Mouse (Mus musculus) limb, embryonic 12.5 days (tissue): Measurements from ENCODE around the gene Selenoh. TPM values are rescaled to one million over a fixed set of nuclear protein-coding genes. Genes with fewer than 3 reads are reported as not detected.

Source experiments
- ATAC-seq: fragments of 200-750 bp; cut with Nextera tagmentation; 2 replicates; pipeline ENCODE4 v1.8.0; 2017; ENCODE audit warnings: low read depth, moderate TSS enrichment; ENCODE audit not compliant: insufficient number of reproducible peaks, insufficient read depth, low FRiP score, low TSS enrichment
- H3K27ac ChIP-seq: fragments of 300-500 bp; sonication (generic); 2 replicates; pipeline ENCODE4 v1.5.1; 2016; ENCODE audit warnings: mild to moderate bottlenecking, moderate library complexity
- H3K27me3 ChIP-seq: fragments of 300-500 bp; sonication (generic); 2 replicates; pipeline ENCODE4 v1.6.1; 2016; ENCODE audit warnings: mild to moderate bottlenecking, moderate library complexity
- H3K36me3 ChIP-seq: fragments of 300-500 bp; sonication (generic); 2 replicates; pipeline ENCODE4 v1.6.1; 2016; ENCODE audit warnings: mild to moderate bottlenecking, moderate library complexity
- H3K4me1 ChIP-seq: fragments of 300-500 bp; sonication (generic); replicated peaks from 2 replicates; pipeline ENCODE4 v1.6.1; 2016
- H3K4me2 ChIP-seq: fragments of 300-500 bp; sonication (generic); 2 replicates; pipeline ENCODE4 v1.6.1; 2016; ENCODE audit warnings: mild to moderate bottlenecking, moderate library complexity
- H3K4me3 ChIP-seq: fragments of 300-500 bp; sonication (generic); replicated peaks from 2 replicates; pipeline ENCODE4 v1.5.1; 2016; ENCODE audit warnings: mild to moderate bottlenecking
- H3K9ac ChIP-seq: fragments of 300-500 bp; sonication (generic); replicated peaks from 2 replicates; pipeline ENCODE4 v1.6.1; 2016; ENCODE audit warnings: mild to moderate bottlenecking, moderate library complexity
- H3K9me3 ChIP-seq: fragments of 300-500 bp; sonication (generic); 2 replicates; pipeline ENCODE4 v1.6.1; 2016; ENCODE audit warnings: mild to moderate bottlenecking, moderate library complexity
- WGBS: fragments of 180-500 bp; shearing (Covaris S2); methylation state at CpG from one replicate; pipeline ENCODE4 v1.1.7; 2016; 5-methylcytosine and 5-hydroxymethylcytosine counted together
- polyA plus RNA-seq: library from polyadenylated mRNA; unstranded; fragments of >200 nt; fragmentation: Nextera tagmentation; extraction: Ambion mirVana; gene quantifications from 2 replicates; pipeline ENCODE4 v1.2.1, GENCODE M21; 2016

Selenoh gene
- polyA plus RNA-seq, 1 experiment from 2014 or later: 451 TPM

DNA sequence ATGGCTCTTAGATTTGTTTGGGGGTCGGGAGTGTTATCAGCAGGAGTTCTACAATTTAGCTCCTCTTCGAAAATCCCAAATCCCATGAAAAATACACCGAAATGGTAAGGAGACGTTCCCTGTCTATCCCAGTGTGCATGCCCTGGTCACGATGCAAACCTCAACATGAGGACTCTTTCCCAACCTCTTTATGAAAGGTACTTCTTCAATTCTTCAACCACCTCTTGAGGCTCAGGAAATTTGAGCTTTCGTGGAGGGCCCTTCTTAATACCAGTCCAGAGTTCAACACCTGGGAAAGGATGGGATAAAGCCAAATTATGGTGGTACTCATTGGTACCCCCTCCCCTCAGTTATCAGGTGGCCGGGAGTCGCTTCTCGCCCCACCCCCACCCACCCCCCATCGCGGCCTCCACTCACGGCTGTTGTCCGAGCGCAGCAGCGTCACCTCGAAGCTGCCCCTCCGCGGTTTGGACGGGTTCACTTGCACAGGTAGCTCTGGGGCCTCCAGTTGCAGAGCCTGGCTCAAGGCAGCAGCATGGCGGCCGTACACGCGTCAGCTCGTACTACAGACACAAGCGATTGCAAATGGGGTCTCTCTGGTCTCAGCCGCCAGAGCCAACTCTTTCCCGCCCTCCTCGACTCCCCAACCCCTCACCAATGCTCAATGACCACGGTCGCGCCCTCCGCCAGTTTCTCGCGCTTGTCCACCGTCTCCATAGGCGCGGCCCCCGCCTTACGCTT is 572 bp downstream of the Selenoh start:
- ATAC-seq: peak; percentile 69
- Histone ChIP-seq H3K27me3 (no peaks in the 10 kb centered on the region), H3K36me3 (peaks cover 47% of the 10 kb centered on the region), H3K9me3 (no peaks in the 10 kb centered on the region), H3K27ac (peak overlapping the region; percentile 97), H3K4me3 (peak overlapping the region; percentile 84), H3K4me1 (peaks cover 8% of the 10 kb centered on the region; the same call in 1 of the 2 replicates), H3K9ac (peak overlapping the region; percentile 91), H3K4me2 (peak overlapping the region; percentile 67)
- 2% methylated on average over 39 of the region's 39 CpGs for WGBS

DNA sequence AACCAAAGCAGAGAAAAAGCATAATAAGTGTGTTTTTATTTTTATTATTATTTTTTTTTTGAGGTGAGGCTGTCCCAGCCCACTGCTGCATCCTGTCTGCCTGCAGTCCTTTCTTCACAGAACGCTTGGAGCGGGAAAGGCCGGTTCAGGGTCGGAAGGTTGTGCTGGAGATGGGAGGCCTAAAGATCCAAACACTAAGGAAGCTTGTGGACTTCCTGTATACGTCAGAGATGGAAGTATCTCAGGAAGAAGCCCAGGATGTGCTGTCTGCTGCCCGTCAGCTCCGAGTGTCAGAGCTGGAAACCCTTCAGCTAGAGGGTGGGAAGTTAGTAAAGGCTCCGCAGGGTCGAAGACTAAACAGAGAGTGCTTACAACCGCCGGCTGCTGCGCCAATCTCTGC is 4.5 kb downstream of the Selenoh start:
- Histone ChIP-seq H3K9me3 (no peaks in the 10 kb centered on the region), H3K36me3 (peaks cover 23% of the 10 kb centered on the region), H3K4me2 (no peak overlapping the region), H3K27ac (peak overlapping the region; percentile 23; the same call in 1 of the 2 replicates), H3K4me1 (peaks cover 8% of the 10 kb centered on the region; the same call in 1 of the 2 replicates), H3K9ac (no peak overlapping the region), H3K4me3 (no peak overlapping the region), H3K27me3 (no peaks in the 10 kb centered on the region)
- WGBS: 67% methylated on average over 12 of the region's 12 CpGs
- ATAC-seq: no peak

DNA sequence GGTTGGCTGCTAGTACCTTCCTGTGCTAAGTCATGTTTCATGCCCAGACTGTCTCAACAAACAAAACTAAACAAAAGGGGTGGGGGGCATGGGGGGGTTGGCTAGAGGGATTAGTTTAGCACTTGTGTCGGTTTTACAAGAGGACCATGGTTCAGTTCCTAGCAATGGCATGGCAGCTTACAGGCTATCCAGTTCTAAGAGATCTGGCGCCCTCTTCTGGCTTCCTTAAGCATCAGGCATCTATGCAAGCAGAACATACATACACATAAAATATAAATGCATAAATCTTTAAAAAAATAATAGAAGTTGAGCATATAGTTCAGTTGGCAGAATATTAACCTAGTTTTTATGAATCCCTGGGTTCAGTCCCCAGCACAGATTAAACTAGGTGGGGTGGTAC is 7.7 kb downstream of the Selenoh start:
- H3K4me1 ChIP-seq: no peaks in the 10 kb centered on the region
- H3K27me3 ChIP-seq: no peaks in the 10 kb centered on the region
- H3K9ac ChIP-seq: no peak overlapping the region
- no peak for ATAC-seq
- H3K36me3 ChIP-seq: peaks cover 7% of the 10 kb centered on the region; the same call in 1 of the 2 replicates
- WGBS: 33% methylated on average over 2 of the region's 2 CpGs
- H3K27ac ChIP-seq: no peak overlapping the region
- H3K4me2 ChIP-seq: no peak overlapping the region
- no peaks in the 10 kb centered on the region for H3K9me3 ChIP-seq
- no peak overlapping the region for H3K4me3 ChIP-seq

DNA sequence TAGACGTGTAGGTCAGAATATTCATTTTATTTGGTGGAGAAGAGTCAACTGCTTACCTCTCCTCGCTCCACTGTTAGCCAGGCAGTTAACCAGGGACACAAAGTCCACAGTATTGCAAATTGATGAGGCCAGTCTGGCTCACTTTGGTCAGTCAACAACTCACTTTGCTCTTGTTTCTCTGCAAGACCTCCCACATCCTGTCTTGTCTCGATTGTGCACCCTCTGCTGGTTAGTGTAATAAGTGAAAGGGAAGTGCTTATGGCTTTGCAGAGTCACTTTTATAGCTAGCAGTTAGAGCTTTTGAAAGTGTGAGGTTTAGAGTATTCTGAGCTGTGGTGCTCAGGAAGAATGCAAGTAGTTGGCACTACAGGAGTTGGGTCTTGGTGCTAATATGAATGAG is 10.3 kb downstream of the Selenoh start:
- Histone ChIP-seq H3K36me3 (no peaks in the 10 kb centered on the region), H3K4me2 (no peak overlapping the region), H3K9ac (no peak overlapping the region), H3K27ac (no peak overlapping the region), H3K4me3 (no peak overlapping the region), H3K4me1 (no peaks in the 10 kb centered on the region), H3K27me3 (no peaks in the 10 kb centered on the region), H3K9me3 (no peaks in the 10 kb centered on the region)
- ATAC-seq: no peak
- 59% methylated on average over 3 of the region's 3 CpGs for WGBS

DNA sequence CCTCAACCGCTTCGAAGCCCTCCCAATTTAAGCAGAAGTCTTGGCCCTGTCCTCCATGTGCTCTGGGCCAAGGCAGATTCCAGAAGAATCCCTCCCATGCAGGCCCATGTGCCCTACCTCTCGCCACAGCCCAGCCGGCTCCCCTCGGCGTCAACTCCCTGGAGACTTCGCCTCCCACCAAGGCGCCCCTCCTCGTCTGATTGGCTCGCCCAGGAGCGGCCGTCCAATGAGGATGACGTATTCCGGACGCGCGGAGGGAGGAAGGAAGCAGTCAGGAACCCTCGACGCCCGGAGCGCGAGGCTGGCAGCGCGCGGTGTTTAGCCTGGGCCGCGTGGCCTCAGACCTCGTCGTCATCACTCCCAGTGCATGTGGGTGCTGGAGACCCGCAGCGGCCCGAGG is 11.8 kb downstream of the Selenoh start, which contains the start of gene Btbd18:
Gene Btbd18 (plus strand): TSS at position 274 of the 400 bp plus-strand sequence.
- H3K9ac ChIP-seq: no peak within 1 kb of the TSS
- H3K27ac ChIP-seq: no peak within 1 kb of the TSS
- no peaks in the 10 kb centered on the region for H3K4me1 ChIP-seq
- no peaks in the 10 kb centered on the region for H3K27me3 ChIP-seq
- no peak within 1 kb of the TSS for H3K4me3 ChIP-seq
- H3K36me3 ChIP-seq: no peaks in the 10 kb centered on the region
- ATAC-seq: no peak
- WGBS: 93% methylated on average over 32 of the region's 32 CpGs
- H3K9me3 ChIP-seq: no peaks in the 10 kb centered on the region
- no peak within 1 kb of the TSS for H3K4me2 ChIP-seq

DNA sequence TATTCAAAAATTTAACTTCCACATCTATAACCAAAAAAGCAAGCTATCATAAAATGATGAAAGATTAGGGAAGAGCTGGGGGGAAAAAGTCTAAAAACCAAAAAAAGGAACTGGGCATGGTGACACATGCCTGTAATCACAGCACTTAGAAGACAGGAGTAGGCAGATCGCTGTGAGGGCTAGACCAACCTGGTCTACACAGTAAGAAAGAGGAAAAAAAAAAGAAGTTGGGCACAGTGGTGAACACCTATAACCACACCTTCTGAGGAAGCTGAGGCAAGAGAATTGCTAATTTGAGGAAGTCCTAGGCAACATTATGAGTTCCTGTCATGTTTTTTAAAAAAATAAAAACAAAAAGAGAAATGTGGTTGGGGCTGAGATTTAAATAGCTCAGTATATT is 14.7 kb downstream of the Selenoh start:
- Histone ChIP-seq H3K27ac (no peak overlapping the region), H3K36me3 (no peaks in the 10 kb centered on the region), H3K27me3 (no peaks in the 10 kb centered on the region), H3K9ac (no peak overlapping the region), H3K4me1 (no peaks in the 10 kb centered on the region), H3K9me3 (no peaks in the 10 kb centered on the region), H3K4me3 (no peak overlapping the region), H3K4me2 (no peak overlapping the region)
- WGBS: 75% methylated on average over 1 of the region's 1 CpGs
- ATAC-seq: no peak

DNA sequence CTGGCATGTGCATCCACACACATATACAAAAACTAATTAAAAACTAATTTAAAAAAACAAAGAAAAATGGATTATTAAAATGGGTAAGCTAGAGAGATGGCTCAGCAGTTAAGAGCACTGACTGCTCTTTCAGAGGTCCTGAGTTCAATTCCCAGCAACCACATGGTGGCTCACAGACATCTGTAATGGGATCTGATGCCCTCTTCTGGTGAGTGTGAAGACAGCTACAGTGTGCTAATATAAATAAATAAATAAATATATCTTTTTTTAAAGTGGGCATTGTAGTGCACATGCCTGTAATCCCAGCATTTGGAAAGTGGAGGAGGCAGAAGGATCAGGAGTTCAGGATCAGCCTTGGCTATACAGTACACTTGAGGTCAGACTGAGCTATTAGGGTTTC is 17.2 kb downstream of the Selenoh start:
- H3K4me1 ChIP-seq: peaks cover 4% of the 10 kb centered on the region; the same call in 1 of the 2 replicates
- no peak overlapping the region for H3K4me2 ChIP-seq
- no peaks in the 10 kb centered on the region for H3K27me3 ChIP-seq
- no peak overlapping the region for H3K9ac ChIP-seq
- no peak overlapping the region for H3K27ac ChIP-seq
- no peaks in the 10 kb centered on the region for H3K9me3 ChIP-seq
- H3K4me3 ChIP-seq: no peak overlapping the region
- H3K36me3 ChIP-seq: no peaks in the 10 kb centered on the region
- no peak for ATAC-seq

DNA sequence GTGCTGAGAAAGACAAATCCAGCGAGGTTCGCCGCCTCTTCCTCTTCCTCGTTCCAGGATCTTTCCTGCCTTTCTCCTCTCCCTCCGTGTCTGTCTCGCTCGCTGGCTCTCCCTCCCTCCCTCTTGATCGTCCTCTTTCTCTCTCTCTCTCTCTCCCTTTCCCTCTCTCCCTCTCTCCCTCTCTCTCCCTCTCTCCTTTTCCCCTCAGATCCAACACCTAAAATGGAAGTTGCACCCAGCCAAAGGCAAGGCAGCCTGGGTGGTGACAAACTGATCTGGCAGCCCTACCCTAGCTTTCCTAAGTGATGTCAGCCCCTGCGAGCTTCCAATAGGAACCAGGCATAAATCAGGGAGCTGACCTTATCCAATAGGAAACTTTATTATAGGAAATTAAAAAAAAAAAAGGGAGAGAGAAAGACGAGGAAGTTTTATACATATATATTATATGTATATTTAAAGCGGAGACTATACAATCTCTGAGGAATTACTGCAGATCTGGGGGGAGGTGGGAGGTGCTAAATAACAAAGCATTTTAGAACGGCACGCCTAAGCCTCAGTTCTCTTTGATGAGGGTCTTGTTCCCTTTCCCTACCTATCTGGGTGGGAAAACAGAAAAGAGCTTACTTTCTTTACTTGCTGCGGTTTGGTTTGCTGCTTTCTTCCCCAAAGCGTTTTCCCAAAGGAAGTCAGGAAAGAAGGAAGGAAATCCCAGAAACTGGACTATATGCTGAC is 19.9 kb downstream of the Selenoh start, which contains the start of gene Ctnnd1:
Gene Ctnnd1 (minus strand): TSS at position 302 of the 732 bp plus-strand sequence.
- peak; percentile 95 for ATAC-seq
- H3K4me3 ChIP-seq: peak within 1 kb of the TSS; percentile 70
- no peaks in the 10 kb centered on the region for H3K36me3 ChIP-seq
- peak within 1 kb of the TSS; percentile 83 for H3K9ac ChIP-seq
- no peaks in the 10 kb centered on the region for H3K9me3 ChIP-seq
- H3K4me2 ChIP-seq: peak within 1 kb of the TSS; percentile 71
- H3K27me3 ChIP-seq: no peaks in the 10 kb centered on the region
- H3K4me1 ChIP-seq: peaks cover 13% of the 10 kb centered on the region
- peak within 1 kb of the TSS; percentile 97 for H3K27ac ChIP-seq
- WGBS: under 1% methylated on average over 15 of the region's 15 CpGs

DNA sequence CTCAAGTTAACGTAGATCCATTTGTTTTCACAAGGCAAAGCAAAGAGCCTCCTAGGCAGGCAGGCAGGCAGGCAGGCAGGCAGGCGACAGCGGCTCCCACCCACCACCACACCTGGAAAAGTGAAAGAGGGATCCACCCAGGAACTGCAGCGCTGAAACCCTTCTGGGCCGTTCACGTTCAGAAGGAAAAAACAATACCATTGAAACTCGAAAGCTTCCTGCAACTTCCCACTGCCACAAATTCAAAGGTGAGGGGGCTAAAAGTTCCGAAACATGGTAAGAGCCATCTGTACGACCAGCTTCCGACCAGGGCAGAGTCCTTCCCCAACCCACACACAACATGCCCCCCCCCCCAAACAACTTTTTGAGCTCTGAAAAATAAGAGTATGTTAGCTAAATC is 20.9 kb downstream of the Selenoh start:
- Histone ChIP-seq H3K4me2 (peak overlapping the region; percentile 71), H3K9ac (peak overlapping the region; percentile 83), H3K4me3 (peak overlapping the region; percentile 70), H3K27ac (peak overlapping the region; percentile 97; the same call in 1 of the 2 replicates), H3K9me3 (no peaks in the 10 kb centered on the region), H3K36me3 (no peaks in the 10 kb centered on the region), H3K27me3 (no peaks in the 10 kb centered on the region), H3K4me1 (peaks cover 13% of the 10 kb centered on the region)
- 0% methylated on average over 10 of the region's 10 CpGs for WGBS
- no peak for ATAC-seq

DNA sequence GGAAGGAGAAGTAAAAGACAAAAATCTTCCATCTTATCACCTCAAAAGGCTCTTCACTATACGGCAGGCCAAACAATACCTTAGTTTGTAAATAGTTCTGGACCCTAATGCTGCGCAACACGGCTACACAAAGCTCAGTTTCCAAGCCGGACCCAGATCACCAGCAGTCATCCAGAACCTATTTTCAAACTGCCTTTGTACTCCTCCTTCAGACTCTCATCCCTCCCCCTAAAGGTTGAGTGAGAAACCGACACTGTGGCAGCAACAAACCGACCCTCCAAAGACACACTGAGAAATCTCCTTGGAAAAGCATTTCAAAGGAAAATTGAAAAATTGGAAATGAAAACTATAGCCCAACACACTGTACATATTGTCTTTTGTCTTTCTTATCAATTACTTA is 22.2 kb downstream of the Selenoh start:
- H3K36me3 ChIP-seq: no peaks in the 10 kb centered on the region
- H3K4me3 ChIP-seq: peak overlapping the region; percentile 70
- ATAC-seq: no peak
- H3K4me2 ChIP-seq: peak overlapping the region; percentile 71
- 55% methylated on average over 6 of the region's 6 CpGs for WGBS
- H3K27me3 ChIP-seq: no peaks in the 10 kb centered on the region
- peak overlapping the region; percentile 46 for H3K9ac ChIP-seq
- peaks cover 13% of the 10 kb centered on the region for H3K4me1 ChIP-seq
- H3K27ac ChIP-seq: no peak overlapping the region
- no peaks in the 10 kb centered on the region for H3K9me3 ChIP-seq

DNA sequence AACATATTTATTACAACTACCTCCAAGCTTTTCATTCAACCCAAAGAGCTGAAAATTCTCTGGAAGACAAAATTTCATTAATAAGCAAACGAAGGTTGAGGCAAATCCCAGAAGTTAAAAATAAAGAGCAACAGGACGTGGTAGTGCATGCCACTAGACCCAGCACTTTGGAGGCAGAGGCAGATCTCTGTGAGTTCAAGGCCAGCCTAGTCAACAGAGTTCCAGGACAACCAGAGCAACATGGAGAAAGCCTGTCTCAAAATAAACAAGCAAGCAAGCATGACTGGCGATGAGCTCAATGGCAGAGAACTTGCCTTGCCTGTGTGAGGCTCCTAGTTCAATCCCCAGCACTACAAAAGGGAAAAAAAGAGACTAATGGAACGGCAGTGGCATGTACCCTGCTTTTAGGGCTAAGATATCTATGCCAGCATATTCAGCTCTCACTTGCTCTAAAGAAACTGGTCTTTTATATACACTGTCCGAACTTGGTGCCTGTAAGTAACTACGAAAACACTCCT is 23.5 kb downstream of the Selenoh start:
- Histone ChIP-seq H3K4me3 (no peak overlapping the region), H3K4me2 (no peak overlapping the region), H3K9ac (no peak overlapping the region), H3K27ac (no peak overlapping the region), H3K9me3 (no peaks in the 10 kb centered on the region), H3K27me3 (no peaks in the 10 kb centered on the region), H3K4me1 (peaks cover 13% of the 10 kb centered on the region), H3K36me3 (no peaks in the 10 kb centered on the region)
- no peak for ATAC-seq
- WGBS: 92% methylated on average over 6 of the region's 6 CpGs
